Mouse (Mus musculus) adrenal gland, postnatal 25 days (tissue): Measurements from ENCODE around the gene Mip. TPM values are rescaled to one million over a fixed set of nuclear protein-coding genes. Genes with fewer than 3 reads are reported as not detected.

Source experiments
- total RNA-seq: library from RNA; stranded (reverse); gene quantifications from 2 replicates; pipeline ENCODE4 v1.2.3, GENCODE M21; 2021

Gene Mip
- total RNA-seq, 1 experiment from 2014 or later: not detected

Other genes starting within 250 kb of the Mip start
- 1.1 TPM in 1 of 2 replicates, not detected in the other for gene Hsd17b6, start 218.2 kb upstream of the Mip start, total RNA-seq
- gene Prim1, start 210.7 kb upstream of the Mip start, total RNA-seq: 6.6 and 6.8 TPM in 2 replicates
- 566 and 612 TPM in 2 replicates for gene Naca, start 190.3 kb upstream of the Mip start, total RNA-seq
- gene Ptges3, start 166.9 kb upstream of the Mip start, total RNA-seq: 167 and 204 TPM in 2 replicates
- 2,437 and 2,492 TPM in 2 replicates for gene Atp5b, start 142.6 kb upstream of the Mip start, total RNA-seq
- 52.2 and 73.2 TPM in 2 replicates for gene Baz2a, start 134.3 kb upstream of the Mip start, total RNA-seq
- gene Rbms2, start 45.5 kb upstream of the Mip start, total RNA-seq: 84.6 and 85.7 TPM in 2 replicates
- 1.3 and 5.5 TPM in 2 replicates for gene Gls2, start 31.4 kb upstream of the Mip start, total RNA-seq
- 15.3 and 18.0 TPM in 2 replicates for gene Spryd4, start 14.0 kb upstream of the Mip start, total RNA-seq
- gene Timeless, start 6.2 kb downstream of the Mip start, total RNA-seq: 14.1 and 20.7 TPM in 2 replicates
- 0.30 and 2.8 TPM in 2 replicates for gene Apon, start 28.3 kb downstream of the Mip start, total RNA-seq
- gene Apof, start 42.8 kb downstream of the Mip start, total RNA-seq: 9.7 and 10.0 TPM in 2 replicates
- 37.2 and 52.6 TPM in 2 replicates for gene Stat2, start 44.7 kb downstream of the Mip start, total RNA-seq
- not detected in 2 replicates for gene Il23a, start 72.9 kb downstream of the Mip start, total RNA-seq
- gene Pan2, start 77.5 kb downstream of the Mip start, total RNA-seq: 28.9 and 32.7 TPM in 2 replicates
- gene Cnpy2, start 96.6 kb downstream of the Mip start, total RNA-seq: 164 and 206 TPM in 2 replicates
- gene Cs, start 111.9 kb downstream of the Mip start, total RNA-seq: 287 and 317 TPM in 2 replicates
- gene Coq10a, start 143.2 kb downstream of the Mip start, total RNA-seq: 74.4 and 80.2 TPM in 2 replicates
- gene Ankrd52, start 151.3 kb downstream of the Mip start, total RNA-seq: 72.3 and 75.1 TPM in 2 replicates
- not detected in 2 replicates for gene Slc39a5, start 175.4 kb downstream of the Mip start, total RNA-seq
- gene Nabp2, start 185.7 kb downstream of the Mip start, total RNA-seq: 74.6 and 75.0 TPM in 2 replicates
- 35.9 and 44.4 TPM in 2 replicates for gene Rnf41, start 185.8 kb downstream of the Mip start, total RNA-seq
- 107 and 125 TPM in 2 replicates for gene Smarcc2, start 233.4 kb downstream of the Mip start, total RNA-seq